9 mouse cellular contexts compared by ENCODE assay signal in the genomic region with DNA sequence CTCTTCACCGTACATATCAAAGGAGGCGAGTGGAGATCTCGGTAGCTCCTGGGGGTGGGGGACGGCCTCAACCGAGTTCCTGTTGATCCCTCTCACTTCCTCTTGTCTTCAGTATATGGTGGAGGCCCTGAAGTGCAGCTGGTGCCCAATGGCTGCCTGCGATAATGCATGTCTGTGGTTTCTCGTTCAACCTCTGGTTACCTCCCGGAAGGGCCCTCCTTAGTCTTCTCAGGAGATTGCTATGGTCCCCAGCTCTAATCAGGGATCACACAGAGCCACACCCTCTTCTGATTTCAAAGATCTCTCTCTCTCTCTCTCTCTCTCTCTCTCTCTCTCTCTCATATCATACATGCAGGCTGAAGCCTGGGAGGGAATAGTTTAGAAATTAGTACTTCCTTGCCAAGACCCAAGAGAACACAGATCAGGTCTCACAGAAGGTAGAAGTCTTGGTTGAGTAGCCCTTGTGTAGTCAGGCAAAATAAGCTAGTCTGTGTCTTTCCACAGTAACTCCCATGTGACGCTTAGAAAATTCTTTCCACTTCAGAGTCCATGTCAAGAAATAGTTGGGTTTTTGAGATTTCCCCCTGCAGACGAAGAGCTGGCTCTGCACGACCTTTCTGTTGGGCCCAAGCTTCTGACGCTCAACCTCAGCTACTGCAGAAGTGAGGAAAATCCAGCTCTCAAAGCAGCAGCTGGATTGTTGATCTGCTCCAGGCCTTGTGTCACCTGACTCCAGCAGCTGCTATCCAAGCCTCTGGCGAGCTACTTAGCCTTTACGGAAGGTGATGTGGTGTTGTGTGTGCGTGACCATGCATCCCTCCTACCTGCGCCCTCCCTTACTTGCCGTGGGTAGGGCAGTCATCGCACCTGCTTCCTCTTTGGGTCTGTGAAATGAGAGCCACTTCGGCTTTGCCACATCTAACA. TPM values are rescaled to one million over a fixed set of nuclear protein-coding genes. Genes with fewer than 3 reads are reported as not detected.
DNase-seq lines count a peak whose midpoint lies in the region; ATAC-seq lines count a peak whose summit lies in the region.
"Had no signal": no experiment of that assay in that cellular context is flagged by ENCODE, and none has a peak within 500 bp of the region (broad histone marks: within the 10 kb centered on the region; RNA-seq: fewer than 3 reads in every experiment).

No protein-coding gene starts in this region.

- H3K27ac ChIP-seq in intestine, embryonic 14.5 days (ENCODE audit: low read depth): 0 out of 2 replicates have a peak overlapping the region, but pooled peaks have one; percentile 17
- no peak overlapping the region; the same call in 1 of the 2 replicates for H3K27ac ChIP-seq in intestine, embryonic 16.5 days (ENCODE audit: low read length)
- peak overlapping the region; percentile 10; the same call in 1 of the 2 replicates for H3K27ac ChIP-seq in embryonic facial prominence, embryonic 10.5 days (replicated peaks)
- H3K27ac ChIP-seq in liver, embryonic 16.5 days (ENCODE audit: low read length): peak overlapping the region; percentile 59
- H3K27ac ChIP-seq in stomach, embryonic 15.5 days: peak overlapping the region; percentile 65
- no peak overlapping the region for H3K27ac ChIP-seq in forebrain, embryonic 12.5 days

- peaks cover 25% of the 10 kb centered on the region for H3K4me1 ChIP-seq in intestine, embryonic 14.5 days (replicated peaks; ENCODE audit: control insufficient read depth, insufficient read depth, low read length)
- peaks cover 22% of the 10 kb centered on the region for H3K4me1 ChIP-seq in intestine, embryonic 16.5 days (ENCODE audit: control insufficient read depth, insufficient read depth, low read length)
- H3K4me1 ChIP-seq in embryonic facial prominence, embryonic 10.5 days: peaks cover 29% of the 10 kb centered on the region
- H3K4me1 ChIP-seq in liver, embryonic 16.5 days (ENCODE audit: control insufficient read depth, low read depth, low read length): peaks cover 23% of the 10 kb centered on the region
- peaks cover 20% of the 10 kb centered on the region for H3K4me1 ChIP-seq in stomach, embryonic 15.5 days
- peaks cover 6% of the 10 kb centered on the region; the same call in 1 of the 2 replicates for H3K4me1 ChIP-seq in forebrain, embryonic 12.5 days

- H3K27me3 ChIP-seq in intestine, embryonic 14.5 days (replicated peaks; ENCODE audit: control insufficient read depth, insufficient read depth, low read length): no peaks in the 10 kb centered on the region
- no peaks in the 10 kb centered on the region for H3K27me3 ChIP-seq in intestine, embryonic 16.5 days (replicated peaks; ENCODE audit: control insufficient read depth, insufficient read depth, low read length)
- no peaks in the 10 kb centered on the region for H3K27me3 ChIP-seq in embryonic facial prominence, embryonic 10.5 days (replicated peaks; ENCODE audit: low read depth, poor library complexity, severe bottlenecking)
- no peaks in the 10 kb centered on the region; the same call in 1 of the 2 replicates for H3K27me3 ChIP-seq in liver, embryonic 16.5 days (ENCODE audit: control insufficient read depth, insufficient read depth, low read depth, low read length)
- H3K27me3 ChIP-seq in stomach, embryonic 15.5 days (replicated peaks): no peaks in the 10 kb centered on the region
- H3K27me3 ChIP-seq in forebrain, embryonic 12.5 days: 0 out of 2 replicates have a peak, but pooled peaks cover 3% of the 10 kb centered on the region
- H3K27me3 ChIP-seq: Patski had no signal

- no peaks in the 10 kb centered on the region for H3K9me3 ChIP-seq in intestine, embryonic 14.5 days (ENCODE audit: control insufficient read depth, low read length)
- no peaks in the 10 kb centered on the region for H3K9me3 ChIP-seq in intestine, embryonic 16.5 days (ENCODE audit: control insufficient read depth, low read length)
- H3K9me3 ChIP-seq in embryonic facial prominence, embryonic 10.5 days: no peaks in the 10 kb centered on the region
- no peaks in the 10 kb centered on the region for H3K9me3 ChIP-seq in liver, embryonic 16.5 days (replicated peaks; ENCODE audit: control insufficient read depth, low read length)
- no peaks in the 10 kb centered on the region for H3K9me3 ChIP-seq in stomach, embryonic 15.5 days
- no peaks in the 10 kb centered on the region for H3K9me3 ChIP-seq in forebrain, embryonic 12.5 days

- H3K9ac ChIP-seq in intestine, embryonic 14.5 days (ENCODE audit: low read length): no peak overlapping the region
- no peak overlapping the region for H3K9ac ChIP-seq in intestine, embryonic 16.5 days (ENCODE audit: low read depth, low read length)
- H3K9ac ChIP-seq in liver, embryonic 16.5 days (ENCODE audit: low read depth, low read length): no peak overlapping the region
- no peak overlapping the region for H3K9ac ChIP-seq in stomach, embryonic 15.5 days
- H3K9ac ChIP-seq in forebrain, embryonic 12.5 days: no peak overlapping the region

- ATAC-seq in intestine, embryonic 14.5 days (replicated peaks; ENCODE audit: low FRiP score, low TSS enrichment, low read depth): no peak
- no peak for ATAC-seq in intestine, embryonic 16.5 days
- peak; percentile 67 for ATAC-seq in liver, embryonic 16.5 days (ENCODE audit: low read depth)
- no peak for ATAC-seq in stomach, embryonic 15.5 days (ENCODE audit: insufficient read depth, low FRiP score, low read depth)
- no peak for ATAC-seq in forebrain, embryonic 12.5 days (ENCODE audit: low FRiP score)
- ATAC-seq: Patski had no signal

- WGBS in intestine, embryonic 14.5 days: 81% methylated on average over 19 of the region's 19 CpGs
- 80% methylated on average over 19 of the region's 19 CpGs for WGBS in intestine, embryonic 16.5 days
- 84% methylated on average over 19 of the region's 19 CpGs for WGBS in embryonic facial prominence, embryonic 10.5 days
- 23% methylated on average over 19 of the region's 19 CpGs for WGBS in liver, embryonic 16.5 days (ENCODE audit: insufficient replicate concordance)
- WGBS in stomach, embryonic 15.5 days: 79% methylated on average over 19 of the region's 19 CpGs
- 88% methylated on average over 19 of the region's 19 CpGs for WGBS in forebrain, embryonic 12.5 days

- peak; percentile 40 for DNase-seq in intestine, embryonic 14.5 days (ENCODE audit: low spot score)
- DNase-seq in embryonic facial prominence, embryonic 10.5 days (ENCODE audit: low spot score): no peak
- DNase-seq in cerebellum, postnatal 10 days: no peak
- DNase-seq in cerebellum, adult 8-10 months: no peak

- H3K4me3 ChIP-seq in intestine, embryonic 14.5 days (ENCODE audit: low read depth, low read length): no peak overlapping the region
- H3K4me3 ChIP-seq in intestine, embryonic 16.5 days (ENCODE audit: low read length): no peak overlapping the region
- no peak overlapping the region for H3K4me3 ChIP-seq in embryonic facial prominence, embryonic 10.5 days
- no peak overlapping the region for H3K4me3 ChIP-seq in liver, embryonic 16.5 days (ENCODE audit: low read depth, low read length)
- no peak overlapping the region for H3K4me3 ChIP-seq in stomach, embryonic 15.5 days (replicated peaks)
- no peak overlapping the region for H3K4me3 ChIP-seq in forebrain, embryonic 12.5 days (replicated peaks)

- no peaks in the 10 kb centered on the region for H3K36me3 ChIP-seq in intestine, embryonic 14.5 days (ENCODE audit: control insufficient read depth, insufficient read depth, low read length)
- no peaks in the 10 kb centered on the region for H3K36me3 ChIP-seq in intestine, embryonic 16.5 days (ENCODE audit: control insufficient read depth, insufficient read depth, low read length)
- no peaks in the 10 kb centered on the region for H3K36me3 ChIP-seq in embryonic facial prominence, embryonic 10.5 days (replicated peaks)
- H3K36me3 ChIP-seq in liver, embryonic 16.5 days (ENCODE audit: control insufficient read depth, insufficient read depth): no peaks in the 10 kb centered on the region
- H3K36me3 ChIP-seq in stomach, embryonic 15.5 days: no peaks in the 10 kb centered on the region
- H3K36me3 ChIP-seq in forebrain, embryonic 12.5 days (replicated peaks): no peaks in the 10 kb centered on the region

- no peak overlapping the region for H3K4me2 ChIP-seq in intestine, embryonic 14.5 days (ENCODE audit: low read length)
- H3K4me2 ChIP-seq in intestine, embryonic 16.5 days (ENCODE audit: low read depth, low read length): no peak overlapping the region
- H3K4me2 ChIP-seq in liver, embryonic 16.5 days (ENCODE audit: low read depth, low read length): peak overlapping the region; percentile 4; the same call in 1 of the 2 replicates
- H3K4me2 ChIP-seq in stomach, embryonic 15.5 days: no peak overlapping the region
- H3K4me2 ChIP-seq in forebrain, embryonic 12.5 days: no peak overlapping the region

RNA-seq across cellular contexts. Expression of a gene that starts 22.1 kb away (rescaled TPM):
- 0.18 TPM in 1 of 2 replicates, not detected in the other for polyA plus RNA-seq in intestine, embryonic 14.5 days (2014; fragmentation: Nextera tagmentation; extraction: Ambion mirVana)
- polyA plus RNA-seq in intestine, embryonic 16.5 days (2015; fragmentation: Nextera tagmentation; extraction: Ambion mirVana): 0.79 and 0.89 TPM in 2 replicates
- 0.15 TPM in 1 of 2 replicates, not detected in the other for polyA plus RNA-seq in embryonic facial prominence, embryonic 10.5 days (2016; fragmentation: Nextera tagmentation; extraction: Ambion mirVana)
- not detected in 2 replicates for polyA plus RNA-seq in liver, embryonic 16.5 days (2015; fragmentation: Nextera tagmentation; extraction: Ambion mirVana)
- polyA plus RNA-seq in stomach, embryonic 15.5 days (2015; fragmentation: Nextera tagmentation; extraction: Ambion mirVana): 0.45 and 0.46 TPM in 2 replicates
- polyA plus RNA-seq in forebrain, embryonic 12.5 days (2016; fragmentation: Nextera tagmentation; extraction: Ambion mirVana): not detected in 2 replicates
- polyA plus RNA-seq: Patski had no signal

RNA-seq across cellular contexts. Expression of a gene that starts 22.2 kb away (rescaled TPM):
- 0.17 TPM in 1 of 2 replicates, not detected in the other for polyA plus RNA-seq in intestine, embryonic 14.5 days (2014; fragmentation: Nextera tagmentation; extraction: Ambion mirVana)
- polyA plus RNA-seq in intestine, embryonic 16.5 days (2015; fragmentation: Nextera tagmentation; extraction: Ambion mirVana): 0.36 and 0.72 TPM in 2 replicates
- polyA plus RNA-seq in embryonic facial prominence, embryonic 10.5 days (2016; fragmentation: Nextera tagmentation; extraction: Ambion mirVana): not detected in 2 replicates
- 0.48 and 0.77 TPM in 2 replicates for polyA plus RNA-seq in liver, embryonic 16.5 days (2015; fragmentation: Nextera tagmentation; extraction: Ambion mirVana)
- polyA plus RNA-seq in stomach, embryonic 15.5 days (2015; fragmentation: Nextera tagmentation; extraction: Ambion mirVana): 0.71 and 0.82 TPM in 2 replicates
- 0.15 TPM in 1 of 2 replicates, not detected in the other for polyA plus RNA-seq in forebrain, embryonic 12.5 days (2016; fragmentation: Nextera tagmentation; extraction: Ambion mirVana)
- polyA plus RNA-seq: Patski had no signal

RNA-seq across cellular contexts. Expression of a gene that starts 39.6 kb away (rescaled TPM):
- polyA plus RNA-seq in intestine, embryonic 14.5 days (2014; fragmentation: Nextera tagmentation; extraction: Ambion mirVana): 1.1 and 1.2 TPM in 2 replicates
- polyA plus RNA-seq in intestine, embryonic 16.5 days (2015; fragmentation: Nextera tagmentation; extraction: Ambion mirVana): 1.1 and 1.7 TPM in 2 replicates
- 0.34 and 0.61 TPM in 2 replicates for polyA plus RNA-seq in embryonic facial prominence, embryonic 10.5 days (2016; fragmentation: Nextera tagmentation; extraction: Ambion mirVana)
- polyA plus RNA-seq in liver, embryonic 16.5 days (2015; fragmentation: Nextera tagmentation; extraction: Ambion mirVana): 2.4 and 2.9 TPM in 2 replicates
- polyA plus RNA-seq in stomach, embryonic 15.5 days (2015; fragmentation: Nextera tagmentation; extraction: Ambion mirVana): 1.4 and 2.1 TPM in 2 replicates
- polyA plus RNA-seq in forebrain, embryonic 12.5 days (2016; fragmentation: Nextera tagmentation; extraction: Ambion mirVana): 0.14 and 0.45 TPM in 2 replicates

Comparison
In these comparisons a context has a peak if more than half of its experiments do, and no peak if none do; other contexts are left out.
1. H3K27ac ChIP-seq: peak in intestine, embryonic 14.5 days (single experiment), embryonic facial prominence, embryonic 10.5 days (single experiment), liver, embryonic 16.5 days (single experiment) and stomach, embryonic 15.5 days (single experiment); none in intestine, embryonic 16.5 days (single experiment) and forebrain, embryonic 12.5 days (single experiment).